Mouse (Mus musculus) forebrain, embryonic 14.5 days (tissue): ENCODE data around the gene Cbfa2t2. TPM values are rescaled to one million over a fixed set of nuclear protein-coding genes. Genes with fewer than 3 reads are reported as not detected.
A peak's percentile ranks its signal among the peaks of the same experiment; 100 is the strongest.

Experiments used
- ATAC-seq: fragments of 200-750 bp; cut with Nextera tagmentation; 2 replicates; pipeline ENCODE4 v1.8.0; 2017; ENCODE audit warnings: mild to moderate bottlenecking, moderate library complexity
- DNase-seq: peaks from one replicate; pipeline ENCODE4 v3.0.0-alpha.2; 2015; ENCODE audit warnings: low spot score
- H3K27ac ChIP-seq: fragments of 300-500 bp; sonication (generic); 2 replicates; pipeline ENCODE4 v1.5.1; 2014; ENCODE audit warnings: low read depth, mild to moderate bottlenecking, control low read depth, low read length, moderate library complexity
- H3K27me3 ChIP-seq: fragments of 300-500 bp; sonication (generic); replicated peaks from 2 replicates; pipeline ENCODE4 v1.6.1; 2014; ENCODE audit warnings: low read length, control low read depth, mixed read lengths; ENCODE audit not compliant: control insufficient read depth, insufficient read depth
- H3K36me3 ChIP-seq: fragments of 300-500 bp; sonication (generic); 2 replicates; pipeline ENCODE4 v1.6.1; 2014; ENCODE audit warnings: low read length, control low read depth; ENCODE audit not compliant: control insufficient read depth, insufficient read depth
- H3K4me1 ChIP-seq: fragments of 300-500 bp; sonication (generic); 2 replicates; pipeline ENCODE4 v1.6.1; 2014; ENCODE audit warnings: antibody characterized with exemption, low read length, control low read depth; ENCODE audit not compliant: control insufficient read depth, insufficient read depth
- H3K4me2 ChIP-seq: fragments of 300-500 bp; sonication (generic); 2 replicates; pipeline ENCODE4 v1.6.1; 2014; ENCODE audit warnings: mild to moderate bottlenecking, control low read depth, low read length
- H3K4me3 ChIP-seq: fragments of 300-500 bp; sonication (generic); 2 replicates; pipeline ENCODE4 v1.5.1; 2014; ENCODE audit warnings: low read depth, low read length, control low read depth
- H3K9ac ChIP-seq: fragments of 300-500 bp; sonication (generic); 2 replicates; pipeline ENCODE4 v1.6.1; 2014; ENCODE audit warnings: mild to moderate bottlenecking, low read length, control low read depth, moderate library complexity
- H3K9me3 ChIP-seq: fragments of 300-500 bp; sonication (generic); replicated peaks from 2 replicates; pipeline ENCODE4 v1.6.1; 2016; ENCODE audit warnings: low read length, control low read depth, mixed read lengths; ENCODE audit not compliant: control insufficient read depth
- WGBS: fragments of 180-500 bp; shearing (Covaris S2); extraction: QIAGEN DNeasy Blood & Tissue Kit; methylation state at CpG from one replicate; pipeline ENCODE4 v1.1.7; 2014; 5-methylcytosine and 5-hydroxymethylcytosine counted together
- polyA plus RNA-seq: library from polyadenylated mRNA; unstranded; fragments of >200 nt; fragmentation: Nextera tagmentation; extraction: Ambion mirVana; gene quantifications from 2 replicates; pipeline ENCODE4 v1.2.1, GENCODE M21; 2014

Gene Cbfa2t2
- polyA plus RNA-seq, result 51.9 and 59.4 TPM in 2 replicates

GRCm38 (mm10) chr2:154436458-154437190 is at the start of gene Cbfa2t2:
Gene Cbfa2t2, plus strand, starts transcription at chr2:154436481.
- DNase-seq (peak; percentile 54), ATAC-seq (peak; percentile 86)
- H3K9me3 ChIP-seq, result no peaks in the 10 kb centered on the region
- H3K27me3 ChIP-seq, result no peaks in the 10 kb centered on the region
- H3K4me3 ChIP-seq, result peak within 1 kb of the TSS; percentile 97
- peak within 1 kb of the TSS; percentile 71 for H3K4me2 ChIP-seq
- peak within 1 kb of the TSS; percentile 97 for H3K9ac ChIP-seq
- 1% methylated on average over 52 of the region's 70 CpGs for WGBS
- H3K36me3 ChIP-seq, result no peaks in the 10 kb centered on the region
- H3K4me1 ChIP-seq, result peaks cover 19% of the 10 kb centered on the region
- H3K27ac ChIP-seq, result peak within 1 kb of the TSS; percentile 94

GRCm38 (mm10) chr2:154390180-154390964 is 45.9 kb upstream of the Cbfa2t2 start:
- WGBS, result 91% methylated on average over 11 of the region's 11 CpGs
- Histone ChIP-seq H3K9ac (no peak overlapping the region), H3K27me3 (no peaks in the 10 kb centered on the region), H3K27ac (no peak overlapping the region), H3K4me2 (no peak overlapping the region), H3K4me1 (no peaks in the 10 kb centered on the region), H3K4me3 (no peak overlapping the region), H3K36me3 (no peaks in the 10 kb centered on the region), H3K9me3 (no peaks in the 10 kb centered on the region)
- ATAC-seq, result no peak
- DNase-seq, result no peak

GRCm38 (mm10) chr2:154394602-154395001 is 41.7 kb upstream of the Cbfa2t2 start:
- H3K36me3 ChIP-seq, result no peaks in the 10 kb centered on the region
- H3K27ac ChIP-seq, result no peak overlapping the region
- WGBS, result 76% methylated on average over 3 of the region's 3 CpGs
- ATAC-seq (no peak), DNase-seq (no peak)
- no peak overlapping the region for H3K4me2 ChIP-seq
- H3K9ac ChIP-seq, result no peak overlapping the region
- no peaks in the 10 kb centered on the region for H3K27me3 ChIP-seq
- no peaks in the 10 kb centered on the region for H3K9me3 ChIP-seq
- H3K4me3 ChIP-seq, result no peak overlapping the region
- no peaks in the 10 kb centered on the region for H3K4me1 ChIP-seq

GRCm38 (mm10) chr2:154396529-154396928 is 39.8 kb upstream of the Cbfa2t2 start:
- no peak for ATAC-seq
- WGBS, result 90% methylated on average over 2 of the region's 2 CpGs

GRCm38 (mm10) chr2:154398267-154398666 is 38.0 kb upstream of the Cbfa2t2 start:
- no peak for ATAC-seq
- no peak overlapping the region for H3K4me3 ChIP-seq
- no peaks in the 10 kb centered on the region for H3K36me3 ChIP-seq

More at GRCm38 (mm10) chr2:154396529-154396928, 39.8 kb upstream of the Cbfa2t2 start:
- Histone ChIP-seq H3K9me3 (no peaks in the 10 kb centered on the region), H3K27me3 (no peaks in the 10 kb centered on the region), H3K36me3 (no peaks in the 10 kb centered on the region), H3K4me2 (no peak overlapping the region), H3K9ac (no peak overlapping the region), H3K4me1 (no peaks in the 10 kb centered on the region), H3K27ac (no peak overlapping the region), H3K4me3 (no peak overlapping the region)
- no peak for DNase-seq

GRCm38 (mm10) chr2:154399325-154399724 is 37.0 kb upstream of the Cbfa2t2 start:
- Histone ChIP-seq H3K9me3 (no peaks in the 10 kb centered on the region), H3K4me3 (no peak overlapping the region), H3K27me3 (no peaks in the 10 kb centered on the region), H3K4me1 (no peaks in the 10 kb centered on the region), H3K36me3 (no peaks in the 10 kb centered on the region), H3K4me2 (no peak overlapping the region), H3K27ac (no peak overlapping the region; the same call in 1 of the 2 replicates), H3K9ac (no peak overlapping the region)
- ATAC-seq (no peak), DNase-seq (peak; percentile 67)
- WGBS, result 52% methylated on average over 2 of the region's 2 CpGs

More at GRCm38 (mm10) chr2:154398267-154398666, 38.0 kb upstream of the Cbfa2t2 start:
- Histone ChIP-seq H3K9me3 (no peaks in the 10 kb centered on the region), H3K4me2 (no peak overlapping the region), H3K27ac (no peak overlapping the region), H3K4me1 (no peaks in the 10 kb centered on the region), H3K27me3 (no peaks in the 10 kb centered on the region), H3K9ac (no peak overlapping the region)
- no peak for DNase-seq
- 74% methylated on average over 7 of the region's 7 CpGs for WGBS

GRCm38 (mm10) chr2:154401976-154402375 is 34.3 kb upstream of the Cbfa2t2 start:
- H3K27me3 ChIP-seq, result no peaks in the 10 kb centered on the region
- H3K4me3 ChIP-seq, result no peak overlapping the region
- ATAC-seq, result no peak
- no peaks in the 10 kb centered on the region for H3K4me1 ChIP-seq
- no peaks in the 10 kb centered on the region for H3K36me3 ChIP-seq
- no peak overlapping the region for H3K27ac ChIP-seq
- H3K9ac ChIP-seq, result no peak overlapping the region
- no peak overlapping the region for H3K4me2 ChIP-seq
- DNase-seq, result no peak
- H3K9me3 ChIP-seq, result no peaks in the 10 kb centered on the region
- WGBS, result 46% methylated on average over 1 of the region's 1 CpGs

GRCm38 (mm10) chr2:154402811-154403210 is 33.5 kb upstream of the Cbfa2t2 start:
- no peaks in the 10 kb centered on the region for H3K36me3 ChIP-seq
- no peak overlapping the region for H3K9ac ChIP-seq
- H3K9me3 ChIP-seq, result no peaks in the 10 kb centered on the region
- 14% methylated on average over 7 of the region's 7 CpGs for WGBS
- ATAC-seq, result peak; percentile 35; the same call in 1 of the 2 replicates
- no peaks in the 10 kb centered on the region for H3K4me1 ChIP-seq
- H3K27ac ChIP-seq, result no peak overlapping the region
- DNase-seq, result peak; percentile 82
- H3K4me3 ChIP-seq, result no peak overlapping the region
- no peaks in the 10 kb centered on the region for H3K27me3 ChIP-seq
- no peak overlapping the region for H3K4me2 ChIP-seq
